Mouse (Mus musculus) embryonic facial prominence, embryonic 14.5 days (tissue): Measurements from ENCODE around the gene Slc6a21. TPM values are rescaled to one million over a fixed set of nuclear protein-coding genes. Genes with fewer than 3 reads are reported as not detected.
A peak's percentile ranks its signal among the peaks of the same experiment; 100 is the strongest.

Source experiments
- ATAC-seq: fragments of 200-750 bp; cut with Nextera tagmentation; 2 replicates; pipeline ENCODE4 v1.8.0; 2017; ENCODE audit warnings: low read depth, moderate number of reproducible peaks, moderate TSS enrichment
- DNase-seq: peaks from one replicate; pipeline ENCODE4 v3.0.0-alpha.2; 2015; ENCODE audit warnings: low spot score
- H3K27ac ChIP-seq: fragments of 300-500 bp; sonication (generic); replicated peaks from 2 replicates; pipeline ENCODE4 v1.5.1; 2014; ENCODE audit warnings: low read depth, mild to moderate bottlenecking, low read length, moderate library complexity
- H3K27me3 ChIP-seq: fragments of 300-500 bp; sonication (generic); replicated peaks from 2 replicates; pipeline ENCODE4 v1.6.1; 2014; ENCODE audit warnings: low read length; ENCODE audit not compliant: control insufficient read depth, insufficient read depth
- H3K36me3 ChIP-seq: fragments of 300-500 bp; sonication (generic); 2 replicates; pipeline ENCODE4 v1.6.1; 2014; ENCODE audit warnings: low read length, mixed read lengths; ENCODE audit not compliant: control insufficient read depth, insufficient read depth
- H3K4me1 ChIP-seq: fragments of 300-500 bp; sonication (generic); 2 replicates; pipeline ENCODE4 v1.6.1; 2014; ENCODE audit warnings: antibody characterized with exemption, low read length; ENCODE audit not compliant: control insufficient read depth, insufficient read depth
- H3K4me2 ChIP-seq: fragments of 300-500 bp; sonication (generic); 2 replicates; pipeline ENCODE4 v1.6.1; 2014; ENCODE audit warnings: low read depth, mild to moderate bottlenecking, low read length, moderate library complexity, mixed read lengths
- H3K4me3 ChIP-seq: fragments of 300-500 bp; sonication (generic); 2 replicates; pipeline ENCODE4 v1.5.1; 2014; ENCODE audit warnings: low read depth, mild to moderate bottlenecking, low read length
- H3K9ac ChIP-seq: fragments of 300-500 bp; sonication (generic); 2 replicates; pipeline ENCODE4 v1.6.1; 2014; ENCODE audit warnings: low read depth, mild to moderate bottlenecking, low read length, moderate library complexity, mixed read lengths
- H3K9me3 ChIP-seq: fragments of 300-500 bp; sonication (generic); 2 replicates; pipeline ENCODE4 v1.6.1; 2016; ENCODE audit warnings: low read length; ENCODE audit not compliant: control insufficient read depth
- WGBS: fragments of 180-500 bp; shearing (Covaris S2); extraction: QIAGEN DNeasy Blood & Tissue Kit; methylation state at CpG from one replicate; pipeline ENCODE4 v1.1.7; 2014; 5-methylcytosine and 5-hydroxymethylcytosine counted together
- polyA plus RNA-seq: library from polyadenylated mRNA; unstranded; fragments of >200 nt; fragmentation: Nextera tagmentation; extraction: Ambion mirVana; gene quantifications from 2 replicates; pipeline ENCODE4 v1.2.1, GENCODE M21; 2014

Slc6a21 gene
- polyA plus RNA-seq, 1 experiment from 2014 or later: not detected

DNA sequence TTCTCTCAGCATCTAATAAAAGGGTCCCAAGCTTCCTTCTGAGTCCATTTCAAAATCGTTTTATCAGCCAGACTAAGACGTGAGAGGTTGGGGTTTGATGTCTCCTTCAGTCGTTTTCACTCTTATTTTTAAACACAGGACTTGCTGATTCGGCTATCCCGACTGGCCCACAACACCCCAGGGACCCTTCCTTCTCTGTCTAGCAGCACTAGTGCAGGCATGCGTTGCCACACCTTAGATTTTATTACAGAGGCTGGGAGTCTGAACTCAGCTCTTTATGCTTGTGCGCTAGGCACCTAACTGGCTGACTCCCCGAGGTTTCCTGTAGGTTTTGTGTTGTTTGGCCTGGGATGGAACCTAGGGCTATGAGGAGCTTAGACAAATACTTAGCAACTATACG lies 36.2 kb downstream of the Slc6a21 start:
- ATAC-seq (peak; percentile 47; the same call in 1 of the 2 replicates), DNase-seq (peak; percentile 53)
- Histone ChIP-seq H3K36me3 (peaks cover 45% of the 10 kb centered on the region), H3K27me3 (no peaks in the 10 kb centered on the region), H3K4me1 (peaks cover 15% of the 10 kb centered on the region), H3K4me2 (peak overlapping the region; percentile 19; the same call in 1 of the 2 replicates), H3K9ac (no peak overlapping the region; the same call in 1 of the 2 replicates), H3K9me3 (no peaks in the 10 kb centered on the region), H3K27ac (peak overlapping the region; percentile 63; the same call in 1 of the 2 replicates), H3K4me3 (no peak overlapping the region)
- WGBS: 22% methylated on average over 9 of the region's 9 CpGs

DNA sequence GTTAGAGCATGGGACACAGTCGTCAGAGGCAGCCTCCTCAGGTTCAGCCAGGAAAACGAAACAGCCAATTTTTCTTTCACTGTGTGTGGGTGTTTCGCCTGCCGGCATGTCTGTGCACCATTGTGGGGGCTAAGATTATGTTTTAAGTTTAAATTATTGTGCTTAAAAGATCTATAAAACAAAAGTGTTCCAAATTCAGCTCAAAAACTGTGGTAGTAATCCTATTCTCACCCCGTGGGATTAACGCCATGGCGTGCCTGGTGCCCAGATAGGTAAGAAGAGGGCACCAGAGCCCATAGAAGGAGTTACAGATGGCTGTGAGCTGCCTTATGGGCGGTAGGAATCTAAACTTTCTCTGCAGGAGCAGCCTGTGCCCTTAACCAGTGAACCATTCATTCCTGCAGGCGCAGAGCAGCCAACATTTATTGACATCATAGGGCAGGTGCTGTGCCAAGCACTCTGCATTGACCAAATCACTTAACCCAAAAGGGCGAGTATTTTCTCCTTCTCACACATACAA lies 37.9 kb downstream of the Slc6a21 start:
- H3K9ac ChIP-seq: no peak overlapping the region
- no peak overlapping the region for H3K4me2 ChIP-seq
- no peaks in the 10 kb centered on the region for H3K9me3 ChIP-seq
- WGBS: 79% methylated on average over 10 of the region's 10 CpGs
- H3K4me1 ChIP-seq: peaks cover 15% of the 10 kb centered on the region
- no peak overlapping the region for H3K4me3 ChIP-seq
- DNase-seq: no peak
- no peak for ATAC-seq
- H3K36me3 ChIP-seq: peaks cover 49% of the 10 kb centered on the region
- H3K27me3 ChIP-seq: no peaks in the 10 kb centered on the region
- H3K27ac ChIP-seq: no peak overlapping the region

DNA sequence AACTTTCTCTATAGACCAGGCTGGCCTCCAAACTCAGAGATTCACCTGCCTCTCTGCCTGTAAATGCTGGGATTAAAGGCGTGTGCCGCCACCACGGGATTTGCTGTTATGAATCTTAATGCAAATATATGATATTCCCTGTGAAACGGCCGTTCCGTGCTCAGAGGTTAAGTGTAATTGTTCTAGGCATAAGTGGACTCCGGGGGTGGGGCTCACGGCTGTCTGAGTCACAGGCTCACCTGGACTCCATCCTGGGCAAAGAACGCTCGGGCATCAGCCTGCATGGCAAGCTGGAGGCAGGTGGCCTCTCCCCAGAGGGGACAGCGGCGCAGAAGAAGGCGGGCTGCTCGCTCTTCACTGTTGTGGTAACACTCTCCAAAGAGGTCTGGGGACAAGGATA lies 39.2 kb downstream of the Slc6a21 start:
- Histone ChIP-seq H3K4me2 (no peak overlapping the region), H3K27ac (no peak overlapping the region), H3K4me3 (no peak overlapping the region), H3K36me3 (peaks cover 53% of the 10 kb centered on the region), H3K9me3 (no peaks in the 10 kb centered on the region), H3K27me3 (no peaks in the 10 kb centered on the region), H3K9ac (no peak overlapping the region), H3K4me1 (peaks cover 15% of the 10 kb centered on the region)
- ATAC-seq: no peak
- DNase-seq: no peak
- 88% methylated on average over 14 of the region's 14 CpGs for WGBS

DNA sequence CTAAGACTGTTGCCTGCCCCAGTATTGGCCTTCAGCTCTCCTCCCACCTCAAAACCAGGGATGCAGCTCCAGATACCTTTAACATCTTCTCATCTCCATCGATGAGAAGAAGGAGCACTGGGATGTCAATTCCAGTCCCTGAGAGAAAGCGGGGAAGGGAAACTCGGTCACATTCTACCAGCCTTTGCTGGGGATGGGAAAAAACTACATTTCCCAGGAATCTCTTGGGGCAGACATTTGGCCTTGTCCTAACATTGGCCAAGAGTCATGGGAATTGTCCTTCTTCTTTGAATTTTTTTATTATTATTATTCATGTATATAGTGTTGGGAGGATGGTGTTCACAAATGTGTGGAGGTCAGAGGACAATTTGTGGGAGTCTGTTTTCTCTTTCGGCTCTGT lies 44.9 kb downstream of the Slc6a21 start:
- no peaks in the 10 kb centered on the region for H3K27me3 ChIP-seq
- no peaks in the 10 kb centered on the region for H3K4me1 ChIP-seq
- no peak for DNase-seq
- H3K9ac ChIP-seq: no peak overlapping the region
- no peak overlapping the region for H3K27ac ChIP-seq
- H3K4me3 ChIP-seq: no peak overlapping the region
- no peak overlapping the region for H3K4me2 ChIP-seq
- ATAC-seq: no peak
- peaks cover 3% of the 10 kb centered on the region; the same call in 1 of the 2 replicates for H3K9me3 ChIP-seq
- WGBS: 96% methylated on average over 4 of the region's 4 CpGs
- H3K36me3 ChIP-seq: peaks cover 58% of the 10 kb centered on the region

DNA sequence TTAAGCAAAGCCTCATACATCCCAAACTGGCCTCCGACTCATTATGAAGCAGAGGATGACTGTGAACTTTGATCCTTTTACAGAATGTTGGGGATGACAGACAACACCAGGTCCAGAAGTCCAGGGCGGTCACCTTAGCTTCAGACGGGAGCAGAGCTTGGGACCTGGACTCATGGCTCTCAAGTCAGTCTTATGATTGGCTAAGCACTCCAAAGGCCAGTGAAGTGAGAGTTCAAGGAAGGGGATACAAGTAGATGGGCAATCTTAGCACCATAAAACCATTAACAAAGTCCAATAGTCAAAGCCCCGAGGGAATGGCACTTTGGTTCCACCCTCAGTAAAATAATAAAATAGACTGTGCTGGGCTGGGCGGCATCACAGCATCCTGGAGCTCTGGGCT lies 45.8 kb downstream of the Slc6a21 start:
- Histone ChIP-seq H3K27ac (no peak overlapping the region), H3K9me3 (peaks cover 3% of the 10 kb centered on the region; the same call in 1 of the 2 replicates), H3K9ac (no peak overlapping the region), H3K36me3 (peaks cover 50% of the 10 kb centered on the region), H3K4me3 (no peak overlapping the region), H3K4me1 (no peaks in the 10 kb centered on the region), H3K4me2 (no peak overlapping the region), H3K27me3 (no peaks in the 10 kb centered on the region)
- DNase-seq (no peak), ATAC-seq (no peak)
- WGBS: 94% methylated on average over 5 of the region's 5 CpGs

DNA sequence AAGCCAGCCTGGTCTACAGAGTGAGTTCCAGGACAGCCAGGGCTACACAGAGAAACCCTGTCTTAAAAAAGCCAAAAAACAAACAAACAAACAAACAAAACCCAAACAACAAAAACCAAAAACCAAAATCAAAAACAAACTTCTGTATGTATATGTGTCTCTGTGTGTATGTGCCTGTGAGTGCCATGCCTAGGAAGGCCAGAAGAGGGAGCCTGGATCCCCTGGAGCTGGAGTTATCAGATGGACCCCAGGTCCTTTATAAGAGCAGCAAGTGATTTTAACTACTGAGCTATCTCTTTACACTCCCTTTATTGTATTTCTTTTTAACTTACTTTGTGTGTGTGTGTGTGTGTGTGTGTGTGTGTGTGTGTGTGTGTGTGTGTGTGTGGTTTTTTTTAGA lies 48.5 kb downstream of the Slc6a21 start:
- Histone ChIP-seq H3K9me3 (peaks cover 3% of the 10 kb centered on the region; the same call in 1 of the 2 replicates), H3K4me1 (no peaks in the 10 kb centered on the region), H3K9ac (no peak overlapping the region), H3K4me2 (no peak overlapping the region), H3K36me3 (peaks cover 38% of the 10 kb centered on the region), H3K27me3 (no peaks in the 10 kb centered on the region), H3K27ac (no peak overlapping the region), H3K4me3 (no peak overlapping the region)
- no peak for DNase-seq
- ATAC-seq: no peak

DNA sequence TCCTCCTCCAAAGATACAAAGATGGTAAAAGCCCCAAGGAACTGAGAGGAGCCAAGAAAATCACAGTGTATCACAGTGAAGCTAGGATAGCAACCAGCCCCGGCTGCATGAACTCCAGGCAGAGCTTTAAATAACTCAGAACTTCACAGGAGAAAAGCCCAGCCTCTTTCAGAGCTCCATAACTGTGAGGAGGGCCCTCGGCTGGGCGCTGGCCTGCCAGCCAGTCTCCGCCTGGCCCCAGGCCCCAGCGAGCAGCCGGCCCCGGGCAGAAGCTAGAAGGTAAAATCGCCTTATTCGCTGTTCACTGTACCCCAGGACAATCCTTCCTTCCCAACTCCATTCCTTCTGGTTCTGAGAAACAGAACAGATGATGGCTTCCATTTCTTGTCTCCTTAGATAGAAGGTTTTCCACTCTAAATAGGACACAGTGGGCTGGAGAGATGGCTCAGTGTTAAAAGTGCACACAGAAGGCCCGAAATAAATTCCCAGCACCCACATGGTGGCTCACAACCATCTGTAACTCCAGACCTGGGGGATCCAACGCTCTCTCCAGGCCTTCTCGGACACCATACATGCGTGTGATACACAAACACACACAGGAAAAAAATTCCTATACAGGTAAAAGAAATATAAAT lies 51.6 kb downstream of the Slc6a21 start:
- DNase-seq (no peak), ATAC-seq (no peak)
- H3K4me1 ChIP-seq: peaks cover 7% of the 10 kb centered on the region; the same call in 1 of the 2 replicates
- H3K27ac ChIP-seq: 0 out of 2 replicates have a peak overlapping the region, but pooled peaks have one; percentile 10
- peak overlapping the region; percentile 40; the same call in 1 of the 2 replicates for H3K9ac ChIP-seq
- 78% methylated on average over 11 of the region's 13 CpGs for WGBS
- H3K36me3 ChIP-seq: peaks cover 18% of the 10 kb centered on the region
- H3K27me3 ChIP-seq: no peaks in the 10 kb centered on the region
- H3K4me2 ChIP-seq: no peak overlapping the region
- peaks cover 3% of the 10 kb centered on the region; the same call in 1 of the 2 replicates for H3K9me3 ChIP-seq
- no peak overlapping the region for H3K4me3 ChIP-seq

DNA sequence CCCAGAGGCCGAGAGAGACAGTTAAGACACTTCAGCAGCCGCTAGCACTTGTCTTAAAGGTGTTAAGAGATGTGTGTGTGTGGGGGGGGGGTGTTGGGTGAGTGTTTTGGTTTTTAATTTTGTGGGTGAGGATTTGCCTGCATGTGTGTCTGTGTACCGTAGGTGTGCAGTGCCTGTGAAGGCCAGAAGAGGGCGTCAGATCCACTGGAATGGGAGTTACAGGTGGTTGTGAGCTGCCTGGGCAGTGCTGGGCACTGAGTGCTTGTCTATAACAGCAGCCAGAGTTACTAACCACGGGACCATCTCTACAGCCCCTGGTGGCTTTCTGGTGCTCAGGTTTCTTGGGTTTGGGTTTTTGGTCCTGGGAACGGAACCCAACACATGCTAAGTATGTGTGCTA lies 54.2 kb downstream of the Slc6a21 start:
- Histone ChIP-seq H3K9me3 (no peaks in the 10 kb centered on the region), H3K27me3 (no peaks in the 10 kb centered on the region), H3K4me2 (no peak overlapping the region), H3K9ac (no peak overlapping the region), H3K27ac (no peak overlapping the region), H3K36me3 (peaks cover 3% of the 10 kb centered on the region; the same call in 1 of the 2 replicates), H3K4me3 (no peak overlapping the region), H3K4me1 (peaks cover 20% of the 10 kb centered on the region)
- no peak for ATAC-seq
- WGBS: 78% methylated on average over 6 of the region's 6 CpGs
- DNase-seq: no peak
